Mouse (Mus musculus) hindbrain, postnatal 0 days (tissue): ENCODE measurements around the gene Pyy. TPM values are rescaled to one million over a fixed set of nuclear protein-coding genes. Genes with fewer than 3 reads are reported as not detected.

Experiments used
- ATAC-seq: fragments of 200-750 bp; cut with Nextera tagmentation; 2 replicates; pipeline ENCODE4 v1.8.0; 2017; ENCODE audit warnings: mild to moderate bottlenecking, moderate TSS enrichment, moderate library complexity
- DNase-seq: peaks from one replicate; pipeline ENCODE4 v3.0.0-alpha.2; 2015; ENCODE audit warnings: low spot score
- H3K27ac ChIP-seq: fragments of 300-500 bp; sonication (generic); 2 replicates; pipeline ENCODE4 v1.5.1; 2014; ENCODE audit warnings: mild to moderate bottlenecking
- H3K27me3 ChIP-seq: fragments of 300-500 bp; sonication (generic); 2 replicates; pipeline ENCODE4 v1.6.1; 2014; ENCODE audit warnings: low read length, mixed read lengths; ENCODE audit not compliant: insufficient read depth
- H3K36me3 ChIP-seq: fragments of 300-500 bp; sonication (generic); 2 replicates; pipeline ENCODE4 v1.6.1; 2014; ENCODE audit warnings: low read length, mixed read lengths; ENCODE audit not compliant: insufficient read depth
- H3K4me1 ChIP-seq: fragments of 300-500 bp; sonication (generic); 2 replicates; pipeline ENCODE4 v1.6.1; 2014; ENCODE audit warnings: antibody characterized with exemption, low read length, mixed read lengths; ENCODE audit not compliant: insufficient read depth
- H3K4me2 ChIP-seq: fragments of 300-500 bp; sonication (generic); 2 replicates; pipeline ENCODE4 v1.6.1; 2014; ENCODE audit warnings: low read depth, mild to moderate bottlenecking, low read length, moderate library complexity, mixed read lengths
- H3K4me3 ChIP-seq: fragments of 300-500 bp; sonication (generic); 2 replicates; pipeline ENCODE4 v1.5.1; 2014; ENCODE audit warnings: low read length
- H3K9ac ChIP-seq: fragments of 300-500 bp; sonication (generic); replicated peaks from 2 replicates; pipeline ENCODE4 v1.6.1; 2014; ENCODE audit warnings: mild to moderate bottlenecking, low read length, moderate library complexity, mixed read lengths
- H3K9me3 ChIP-seq: fragments of 300-500 bp; sonication (generic); 2 replicates; pipeline ENCODE4 v1.6.1; 2016; ENCODE audit warnings: low read length, mixed read lengths
- CTCF ChIP-seq: IDR thresholded peaks from 2 replicates; pipeline ENCODE4 v1.5.1; 2016; ENCODE audit warnings: antibody characterized with exemption, control low read depth, low read depth
- WGBS: fragments of 180-500 bp; shearing (Covaris S2); extraction: QIAGEN DNeasy Blood & Tissue Kit; methylation state at CpG from one replicate; pipeline ENCODE4 v1.1.7; 2014; 5-methylcytosine and 5-hydroxymethylcytosine counted together
- polyA plus RNA-seq: library from polyadenylated mRNA; unstranded; fragments of >200 nt; fragmentation: Nextera tagmentation; extraction: Ambion mirVana; gene quantifications from 2 replicates; pipeline ENCODE4 v1.2.1, GENCODE M21; 2015
- total RNA-seq: library from RNA; depleted of rRNA; stranded (reverse); fragments of >200 nt; gene quantifications from 2 replicates; pipeline ENCODE4 v1.2.3, GENCODE M21; 2014

Pyy gene
- total and polyA plus RNA-seq, 2 experiments from 2014 or later, result 9.5 to 25.8 TPM

GRCm38 (mm10) chr11:102145471-102146001, 37.9 kb upstream of the Pyy start, which contains the start of gene Nags:
Gene Nags (plus strand): TSS chr11:102145513.
- no peak for DNase-seq
- TF ChIP-seq CTCF, result no peak
- Histone ChIP-seq H3K27ac (no peak within 1 kb of the TSS), H3K9ac (no peak within 1 kb of the TSS), H3K36me3 (no peaks in the 10 kb centered on the region), H3K9me3 (no peaks in the 10 kb centered on the region), H3K4me3 (peak within 1 kb of the TSS; percentile 23), H3K4me1 (no peaks in the 10 kb centered on the region), H3K4me2 (peak within 1 kb of the TSS; percentile 32), H3K27me3 (peaks cover 51% of the 10 kb centered on the region)
- ATAC-seq, result 0 out of 2 replicates have a peak, but pooled peaks have one; percentile 18
- WGBS, result 2% methylated on average over 49 of the region's 50 CpGs

GRCm38 (mm10) chr11:102144957-102145470, 37.4 kb upstream of the Pyy start:
- peak overlapping the region; percentile 23; the same call in 1 of the 2 replicates for H3K4me3 ChIP-seq
- peaks cover 51% of the 10 kb centered on the region for H3K27me3 ChIP-seq
- no peaks in the 10 kb centered on the region for H3K9me3 ChIP-seq
- no peaks in the 10 kb centered on the region for H3K36me3 ChIP-seq
- no peak overlapping the region for H3K27ac ChIP-seq
- ATAC-seq (no peak), DNase-seq (no peak)
- no peak for TF ChIP-seq CTCF
- H3K4me2 ChIP-seq, result peak overlapping the region; percentile 32; the same call in 1 of the 2 replicates
- 26% methylated on average over 13 of the region's 13 CpGs for WGBS
- no peaks in the 10 kb centered on the region for H3K4me1 ChIP-seq
- H3K9ac ChIP-seq, result no peak overlapping the region

- Histone ChIP-seq H3K27me3 (peaks cover 30% of the 10 kb centered on the region), H3K9ac (no peak overlapping the region), H3K4me3 (no peak overlapping the region), H3K27ac (no peak overlapping the region), H3K4me1 (no peaks in the 10 kb centered on the region), H3K4me2 (no peak overlapping the region), H3K9me3 (no peaks in the 10 kb centered on the region), H3K36me3 (no peaks in the 10 kb centered on the region)
- WGBS, result 63% methylated on average over 7 of the region's 7 CpGs
- no peak for TF ChIP-seq CTCF
- no peak for DNase-seq
- no peak for ATAC-seq
Observed at GRCm38 (mm10) chr11:102142355-102142754, 34.7 kb upstream of the Pyy start.

- Histone ChIP-seq H3K4me1 (no peaks in the 10 kb centered on the region), H3K4me2 (no peak overlapping the region), H3K27ac (no peak overlapping the region), H3K9ac (no peak overlapping the region), H3K36me3 (no peaks in the 10 kb centered on the region), H3K27me3 (peaks cover 13% of the 10 kb centered on the region), H3K4me3 (no peak overlapping the region), H3K9me3 (no peaks in the 10 kb centered on the region)
- DNase-seq (peak; percentile 72), ATAC-seq (no peak)
- peak; percentile 87 for TF ChIP-seq CTCF
- WGBS, result 6% methylated on average over 5 of the region's 5 CpGs
Observed at GRCm38 (mm10) chr11:102140508-102140907, 32.9 kb upstream of the Pyy start.

- H3K4me2 ChIP-seq, result peak overlapping the region; percentile 59
- H3K36me3 ChIP-seq, result no peaks in the 10 kb centered on the region
- peak; percentile 97 for TF ChIP-seq CTCF
- H3K4me1 ChIP-seq, result no peaks in the 10 kb centered on the region
- H3K9me3 ChIP-seq, result no peaks in the 10 kb centered on the region
- no peak overlapping the region for H3K27ac ChIP-seq
- under 1% methylated on average over 18 of the region's 18 CpGs for WGBS
- peak overlapping the region; percentile 16 for H3K4me3 ChIP-seq
- DNase-seq (peak; percentile 88), ATAC-seq (peak; percentile 61; the same call in 1 of the 2 replicates)
- peaks cover under 1% of the 10 kb centered on the region; the same call in 1 of the 2 replicates for H3K27me3 ChIP-seq
- H3K9ac ChIP-seq, result 0 out of 2 replicates have a peak overlapping the region, but pooled peaks have one; percentile 9
Observed at GRCm38 (mm10) chr11:102138447-102138740, 30.8 kb upstream of the Pyy start.

GRCm38 (mm10) chr11:102137625-102138446, 30.2 kb upstream of the Pyy start:
- 0 out of 2 replicates have a peak overlapping the region, but pooled peaks have one; percentile 9 for H3K9ac ChIP-seq

More at GRCm38 (mm10) chr11:102137625-102138446, 30.2 kb upstream of the Pyy start:
- Histone ChIP-seq H3K4me2 (peak overlapping the region; percentile 59), H3K4me1 (no peaks in the 10 kb centered on the region), H3K27me3 (no peaks in the 10 kb centered on the region), H3K27ac (no peak overlapping the region), H3K9me3 (no peaks in the 10 kb centered on the region), H3K4me3 (peak overlapping the region; percentile 16), H3K36me3 (no peaks in the 10 kb centered on the region)
- TF ChIP-seq CTCF, result no peak
- ATAC-seq, result no peak
- WGBS, result 44% methylated on average over 13 of the region's 13 CpGs
- DNase-seq, result no peak
